Mouse (Mus musculus): ENCODE measurements around the gene Bhlhe41. TPM values are rescaled to one million over a fixed set of nuclear protein-coding genes. Genes with fewer than 3 reads are reported as not detected.

Gene Bhlhe41
- polyA plus RNA-seq, 1 experiment from 2014 or later: 6.8 TPM

Other genes with a start within 250 kb of the Bhlhe41 start
- gene Tuba3b, start 249.8 kb downstream of the Bhlhe41 start, polyA plus RNA-seq (2015; fragmentation: Nextera tagmentation; extraction: Ambion mirVana): not detected in 2 replicates
- gene Rassf8, start 118.8 kb downstream of the Bhlhe41 start, polyA plus RNA-seq (2015; fragmentation: Nextera tagmentation; extraction: Ambion mirVana): 5.0 and 5.2 TPM in 2 replicates
- 4.8 TPM in 2 replicates for gene Sspn, start 66.1 kb upstream of the Bhlhe41 start, polyA plus RNA-seq (2015; fragmentation: Nextera tagmentation; extraction: Ambion mirVana)

All from hindbrain, embryonic 15.5 days (tissue).